Comparison of ENCODE assay signal across 9 mouse cellular contexts in genomic region chr10:61331046-61331445, GRCm38 (mm10). TPM values are rescaled to one million over a fixed set of nuclear protein-coding genes. Genes with fewer than 3 reads are reported as not detected.
DNase-seq lines count a peak whose midpoint lies in the region.
"Had no signal": no experiment of that assay in that cellular context is flagged by ENCODE, and none has a peak within 500 bp of the region (broad histone marks: within the 10 kb centered on the region; RNA-seq: fewer than 3 reads in every experiment).

No protein-coding gene starts in this region.

- DNase-seq in adrenal gland, postnatal 25 days = peak; percentile 22
- no peak for DNase-seq in adrenal gland, postnatal 10 days
- DNase-seq in cerebellum, adult 18-20 months = peak; percentile 75 to 83
- DNase-seq in heart, embryonic 10.5 days (ENCODE audit: low spot score) = no peak
- peak; percentile 38 to 80 for DNase-seq in left cerebral cortex, adult 9 months (ENCODE audit: low spot score in 2 of 2)
- DNase-seq in embryo, embryonic 9.5 days (ENCODE audit: extremely low spot score) = no peak
- no peak for DNase-seq in spleen, postnatal 10 days (ENCODE audit: low spot score in 2 of 2)
- no peak for DNase-seq in T-cell, adult 2 months (ENCODE audit: low spot score)

- peaks cover 35% of the 10 kb centered on the region for H3K4me1 ChIP-seq in heart, embryonic 10.5 days

- no peak overlapping the region for H3K4me3 ChIP-seq in heart, embryonic 10.5 days
- H3K4me3 ChIP-seq: neural tube, embryonic 12.5 days had no signal

- 87% methylated on average over 5 of the region's 5 CpGs for WGBS in heart, embryonic 10.5 days

- peak overlapping the region; percentile 52; the same call in 1 of the 2 replicates for H3K27ac ChIP-seq in heart, embryonic 10.5 days
- H3K27ac ChIP-seq: neural tube, embryonic 12.5 days had no signal

- no peaks in the 10 kb centered on the region for H3K9me3 ChIP-seq in heart, embryonic 10.5 days
- H3K9me3 ChIP-seq: neural tube, embryonic 12.5 days had no signal

- H3K36me3 ChIP-seq in heart, embryonic 10.5 days = peaks cover 22% of the 10 kb centered on the region
- H3K36me3 ChIP-seq: neural tube, embryonic 12.5 days had no signal

- no peaks in the 10 kb centered on the region for H3K27me3 ChIP-seq in heart, embryonic 10.5 days (ENCODE audit: insufficient read depth, poor library complexity, severe bottlenecking)
- H3K27me3 ChIP-seq: neural tube, embryonic 12.5 days had no signal

RNA-seq across cellular contexts. Expression of gene Prf1, which starts 33.4 kb away (rescaled TPM):
- total RNA-seq in adrenal gland, postnatal 25 days (2021) = 0.15 TPM in 1 of 2 replicates, not detected in the other
- total RNA-seq in adrenal gland, postnatal 10 days (2021) = under 1 TPM; 0.12 to 0.18 TPM
- polyA plus RNA-seq in heart, embryonic 10.5 days (2016; fragmentation: Nextera tagmentation; extraction: Ambion mirVana) = not detected in 2 replicates
- polyA plus RNA-seq: neural tube, embryonic 12.5 days had no signal

RNA-seq across cellular contexts. Expression of gene Pald1, which starts 52.3 kb away (rescaled TPM):
- total RNA-seq in adrenal gland, postnatal 25 days (2021) = 21.9 and 24.0 TPM in 2 replicates
- total RNA-seq in adrenal gland, postnatal 10 days (2021) = 10 to 100 TPM; 53.0 to 66.0 TPM
- 34.2 and 40.8 TPM in 2 replicates for polyA plus RNA-seq in heart, embryonic 10.5 days (2016; fragmentation: Nextera tagmentation; extraction: Ambion mirVana)

RNA-seq across cellular contexts. Expression of gene Adamts14, which starts 57.8 kb away (rescaled TPM):
- 2.8 TPM in 2 replicates for total RNA-seq in adrenal gland, postnatal 25 days (2021)
- 1 to 10 TPM; 3.7 to 4.3 TPM for total RNA-seq in adrenal gland, postnatal 10 days (2021)
- polyA plus RNA-seq in heart, embryonic 10.5 days (2016; fragmentation: Nextera tagmentation; extraction: Ambion mirVana) = 0.74 and 0.90 TPM in 2 replicates

Comparison
In these comparisons a context has a peak if more than half of its experiments do, and no peak if none do; other contexts are left out.
1. DNase-seq: peak in adrenal gland, postnatal 25 days (single experiment), cerebellum, adult 18-20 months (2 of 2) and left cerebral cortex, adult 9 months (2 of 2); none in adrenal gland, postnatal 10 days (single experiment), heart, embryonic 10.5 days (single experiment), embryo, embryonic 9.5 days (single experiment), spleen, postnatal 10 days (0 of 2) and T-cell, adult 2 months (single experiment).